Mouse (Mus musculus) Patski (cell line): ENCODE data around the gene Lhx1. TPM values are rescaled to one million over a fixed set of nuclear protein-coding genes. Genes with fewer than 3 reads are reported as not detected.

Source experiments
- ATAC-seq: fragments of 100-300 bp; one replicate; pipeline ENCODE4 v1.8.0; 2021
- CTCF ChIA-PET: fragments of 350-600 bp; sonication (Branson Sonifier 250); formaldehyde crosslinking; loops from one replicate; lab custom pipeline; 2022; ENCODE audit warnings: inconsistent platforms; lab: Charles Lee
- POLR2A ChIA-PET: fragments of 350-600 bp; sonication (Branson Sonifier 250); formaldehyde crosslinking; loops from one replicate; lab custom pipeline; 2022; ENCODE audit warnings: antibody characterized with exemption, inconsistent platforms; lab: Charles Lee
- DNase-seq: peaks from one replicate; pipeline ENCODE4 v3.0.0-alpha.2; 2011; ENCODE audit warnings: low read depth, low spot score
- H3K27me3 ChIP-seq: fragments of 371-371 bp; one replicate; pipeline ENCODE4 v1.5.1; 2021
- CTCF ChIP-seq: fragments of 100-300 bp; IDR thresholded peaks from one replicate; pipeline ENCODE4 v1.5.1; 2021
- in situ Hi-C: fragments of 300-500 bp; cut with MboI; formaldehyde crosslinking; loops from 3 replicates; pipeline ENCODE4 v1.11.1; 2018; ENCODE audit warnings: low pct_unique_long_range_greater_than_20kb, mixed read lengths
- polyA plus RNA-seq: library from polyadenylated mRNA; unstranded; gene quantifications from one replicate; pipeline ENCODE4 v1.2.3, GENCODE M21; 2021

Lhx1 gene
- polyA plus RNA-seq, 1 experiment from 2014 or later: 1.1 TPM

GRCm38 (mm10) chr11:84497944-84498343 is 27.4 kb downstream of the Lhx1 start:
- TF ChIP-seq CTCF: peak; percentile 63
- no peak for DNase-seq
- H3K27me3 ChIP-seq: no peaks in the 10 kb centered on the region
- in situ Hi-C loops: no loop called here
- no peak for ATAC-seq
- ChIA-PET CTCF (no interaction called here), POLR2A (no interaction called here)

GRCm38 (mm10) chr11:84496901-84497300 is 28.4 kb downstream of the Lhx1 start:
- CTCF ChIA-PET: interaction anchor here (1.4 kb wide), 1 partner anchor 320 kb away, joined by 3 read pairs; no protein-coding TSS in a partner anchor
- DNase-seq (no peak), ATAC-seq (no peak)
- POLR2A ChIA-PET: no interaction called here
- no peak for TF ChIP-seq CTCF
- in situ Hi-C loops: no loop called here
- no peaks in the 10 kb centered on the region for H3K27me3 ChIP-seq

GRCm38 (mm10) chr11:84495774-84496173 is 29.6 kb downstream of the Lhx1 start:
- in situ Hi-C loops: no loop called here

GRCm38 (mm10) chr11:84481661-84482060 is 43.7 kb downstream of the Lhx1 start:
- ATAC-seq: no peak
- POLR2A ChIA-PET: interaction anchor here (1.0 kb wide), 1 partner anchor 13 kb away, joined by 3 read pairs; no protein-coding TSS in a partner anchor

More at GRCm38 (mm10) chr11:84495774-84496173, 29.6 kb downstream of the Lhx1 start:
- ATAC-seq (no peak), DNase-seq (no peak)
- POLR2A ChIA-PET: no interaction called here
- TF ChIP-seq CTCF: no peak
- H3K27me3 ChIP-seq: no peaks in the 10 kb centered on the region
- CTCF ChIA-PET: interaction anchor here (1.0 to 1.6 kb wide), 4 partner anchors 8 to 321 kb away, joined by 3 to 5 read pairs (median 4); no protein-coding TSS in a partner anchor

GRCm38 (mm10) chr11:84480451-84480850 is 44.9 kb downstream of the Lhx1 start:
- no peak for TF ChIP-seq CTCF
- CTCF ChIA-PET: interaction anchor here (1.5 kb wide), 1 partner anchor 9 kb away, joined by 7 read pairs; no protein-coding TSS in a partner anchor
- H3K27me3 ChIP-seq: no peaks in the 10 kb centered on the region
- POLR2A ChIA-PET: no interaction called here
- in situ Hi-C loops: no loop called here
- DNase-seq (no peak), ATAC-seq (no peak)

More at GRCm38 (mm10) chr11:84481661-84482060, 43.7 kb downstream of the Lhx1 start:
- CTCF ChIA-PET: interaction anchor here (1.5 to 1.6 kb wide), 2 partner anchors 10 to 14 kb away, joined by 4 to 7 read pairs; no protein-coding TSS in a partner anchor
- TF ChIP-seq CTCF: no peak
- in situ Hi-C loops: no loop called here
- DNase-seq: no peak
- H3K27me3 ChIP-seq: no peaks in the 10 kb centered on the region

- in situ Hi-C loops: no loop called here
- TF ChIP-seq CTCF: no peak
- ChIA-PET CTCF (interaction anchor here (1.6 to 1.7 kb wide), 2 partner anchors 9 kb away, joined by 3 to 4 read pairs; no protein-coding TSS in a partner anchor), POLR2A (no interaction called here)
- no peaks in the 10 kb centered on the region for H3K27me3 ChIP-seq
- DNase-seq (no peak), ATAC-seq (no peak)
Observed at GRCm38 (mm10) chr11:84476641-84477040, 48.7 kb downstream of the Lhx1 start.

- H3K27me3 ChIP-seq: no peaks in the 10 kb centered on the region
- no peak for TF ChIP-seq CTCF
- DNase-seq (no peak), ATAC-seq (no peak)
- ChIA-PET POLR2A (interaction anchor here (0.6 kb wide), 1 partner anchor 33 kb away, joined by 4 read pairs; no protein-coding TSS in a partner anchor), CTCF (interaction anchor here (1.7 kb wide), 1 partner anchor 8 kb away, joined by 4 read pairs; no protein-coding TSS in a partner anchor)
- in situ Hi-C loops: no loop called here
Observed at GRCm38 (mm10) chr11:84475991-84476390, 49.3 kb downstream of the Lhx1 start.

- H3K27me3 ChIP-seq: no peaks in the 10 kb centered on the region
- in situ Hi-C loops: no loop called here
- ATAC-seq (no peak), DNase-seq (no peak)
- no peak for TF ChIP-seq CTCF
- ChIA-PET POLR2A (no interaction called here), CTCF (no interaction called here)
Observed at GRCm38 (mm10) chr11:84473093-84473667, 52.2 kb downstream of the Lhx1 start.

Other genes with a start within 250 kb of the Lhx1 start
- gene Aatf, start 12.0 kb downstream of the Lhx1 start, polyA plus RNA-seq: 40.9 TPM